8 mouse cellular contexts compared by ENCODE assay signal in genomic region chr17:11903001-11903400, GRCm38 (mm10).
DNase-seq lines count a peak whose midpoint lies in the region; ATAC-seq and TF ChIP-seq lines count a peak whose summit lies in the region.

No protein-coding gene starts in this region.

- intact Hi-C loops in heart, postnatal 36 days (cut with DNase I) = no loop called here

- no peak for TF ChIP-seq POLR2A in testis, adult 2 months (IDR thresholded peaks at IDR 0.05; ENCODE audit: control insufficient read depth, low read depth, low read length)

- DNase-seq in kidney, postnatal 0 days (ENCODE audit: low spot score) = peak; percentile 50
- no peak for DNase-seq in testis, postnatal 14 days (ENCODE audit: low spot score)
- DNase-seq in cerebellum, postnatal 25 days = peak; percentile 62 to 75
- no peak for DNase-seq in spleen, postnatal 4 days (ENCODE audit: low spot score in 2 of 2)
- no peak for DNase-seq in heart, postnatal 36 days
- DNase-seq in urinary bladder, postnatal 10 days (ENCODE audit: low spot score) = no peak

- 55% methylated on average over 6 of the region's 6 CpGs for WGBS in kidney, postnatal 0 days
- 46% methylated on average over 6 of the region's 6 CpGs for WGBS in kidney, embryonic 15.5 days

- no peaks in the 10 kb centered on the region for H3K27me3 ChIP-seq in kidney, postnatal 0 days (ENCODE audit: insufficient read depth, low read length)
- no peaks in the 10 kb centered on the region; the same call in 1 of the 2 replicates for H3K27me3 ChIP-seq in kidney, embryonic 15.5 days
- no peaks in the 10 kb centered on the region for H3K27me3 ChIP-seq in testis, adult 2 months (ENCODE audit: control insufficient read depth, insufficient read depth, low read length)

- no peak overlapping the region for H3K27ac ChIP-seq in kidney, postnatal 0 days
- no peak overlapping the region for H3K27ac ChIP-seq in kidney, embryonic 15.5 days
- H3K27ac ChIP-seq in testis, adult 2 months (ENCODE audit: control insufficient read depth, insufficient read depth, low read depth, low read length) = no peak overlapping the region

- TF ChIP-seq CTCF in kidney, postnatal 0 days (IDR thresholded peaks at IDR 0.05; ENCODE audit: low read depth) = peak; percentile 51
- peak; percentile 22; the same call in 1 of the 2 replicates for TF ChIP-seq CTCF in testis, adult 2 months (IDR thresholded peaks at IDR 0.05; ENCODE audit: control insufficient read depth, insufficient read depth, insufficient replicate concordance, low read depth, low read length)

- H3K4me2 ChIP-seq in kidney, postnatal 0 days (ENCODE audit: low read length) = no peak overlapping the region
- H3K4me2 ChIP-seq in kidney, embryonic 15.5 days = no peak overlapping the region

- no peaks in the 10 kb centered on the region for H3K9me3 ChIP-seq in kidney, postnatal 0 days (replicated peaks; ENCODE audit: low read length)
- H3K9me3 ChIP-seq in kidney, embryonic 15.5 days (replicated peaks) = no peaks in the 10 kb centered on the region

- no peak overlapping the region for H3K4me3 ChIP-seq in kidney, postnatal 0 days (replicated peaks; ENCODE audit: low read depth, low read length)
- no peak overlapping the region for H3K4me3 ChIP-seq in kidney, embryonic 15.5 days (replicated peaks)
- no peak overlapping the region for H3K4me3 ChIP-seq in testis, adult 2 months (ENCODE audit: control insufficient read depth, low read depth, low read length)

- ATAC-seq in kidney, postnatal 0 days (replicated peaks; ENCODE audit: low FRiP score, low read depth) = no peak
- no peak for ATAC-seq in kidney, embryonic 15.5 days (replicated peaks; ENCODE audit: low FRiP score)

- H3K9ac ChIP-seq in kidney, postnatal 0 days (ENCODE audit: low read depth, low read length) = no peak overlapping the region
- no peak overlapping the region for H3K9ac ChIP-seq in kidney, embryonic 15.5 days

- no peaks in the 10 kb centered on the region for H3K36me3 ChIP-seq in kidney, postnatal 0 days (ENCODE audit: insufficient read depth, low read length)
- no peaks in the 10 kb centered on the region for H3K36me3 ChIP-seq in kidney, embryonic 15.5 days
- no peaks in the 10 kb centered on the region for H3K36me3 ChIP-seq in testis, adult 2 months (ENCODE audit: control insufficient read depth, insufficient read depth, low read length)

- no peaks in the 10 kb centered on the region for H3K4me1 ChIP-seq in kidney, postnatal 0 days (replicated peaks; ENCODE audit: insufficient read depth, low read length)
- no peaks in the 10 kb centered on the region for H3K4me1 ChIP-seq in kidney, embryonic 15.5 days
- no peaks in the 10 kb centered on the region for H3K4me1 ChIP-seq in testis, adult 2 months (ENCODE audit: control insufficient read depth, insufficient read depth, low read length)

Comparison
In these comparisons a context has a peak if more than half of its experiments do, and no peak if none do; other contexts are left out.
1. DNase-seq: peak in kidney, postnatal 0 days (single experiment) and cerebellum, postnatal 25 days (2 of 2); none in testis, postnatal 14 days (single experiment), spleen, postnatal 4 days (0 of 2), heart, postnatal 36 days (0 of 2) and urinary bladder, postnatal 10 days (single experiment).